ENCODE assay signal across 12 mouse cellular contexts in the genomic region with DNA sequence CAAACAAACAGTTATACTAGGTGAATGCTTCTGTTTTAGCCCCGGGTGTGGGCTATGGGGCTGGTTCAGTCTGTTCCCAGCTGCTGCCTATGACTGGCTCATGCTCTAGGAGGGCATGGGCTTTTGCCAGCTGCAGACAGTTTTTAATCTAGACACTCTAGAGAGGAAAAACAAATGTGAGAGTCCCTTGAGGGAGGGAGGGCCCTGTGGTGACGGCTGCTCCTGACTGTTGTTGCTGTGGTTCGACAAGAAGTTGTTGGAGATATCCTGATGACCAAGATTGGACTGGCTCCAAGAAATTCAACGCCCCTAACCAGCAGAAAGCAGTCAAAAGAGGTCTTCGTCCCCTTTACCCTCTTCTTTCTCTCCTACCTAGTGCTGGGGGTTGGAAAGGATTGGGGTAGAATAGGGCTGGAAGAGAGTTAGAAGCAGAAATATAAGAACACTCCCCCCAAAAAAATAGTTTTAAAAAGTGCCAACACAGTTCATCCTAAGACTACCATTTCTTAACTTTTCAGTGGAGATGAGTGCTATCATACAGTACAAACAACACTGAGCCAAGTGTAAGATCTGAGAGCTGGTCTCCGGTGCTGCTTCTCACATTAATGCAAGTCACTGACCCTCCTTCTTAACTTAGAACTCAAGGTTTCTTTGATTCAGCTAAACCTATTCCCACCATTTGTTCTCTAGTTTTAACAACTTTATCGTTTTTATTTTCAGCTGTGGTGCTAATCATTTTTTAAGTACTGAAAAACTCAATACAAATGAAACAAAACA. TPM values are rescaled to one million over a fixed set of nuclear protein-coding genes. Genes with fewer than 3 reads are reported as not detected.
DNase-seq lines count a peak whose midpoint lies in the region; ATAC-seq lines count a peak whose summit lies in the region.
"Had no signal": no experiment of that assay in that cellular context is flagged by ENCODE, and none has a peak within 500 bp of the region (broad histone marks: within the 10 kb centered on the region; RNA-seq: fewer than 3 reads in every experiment).

No protein-coding gene starts in this region.

- intact Hi-C loops in left cerebral cortex, postnatal 4 days (cut with DNase I), result no loop called here
- intact Hi-C loops in left cerebral cortex, postnatal 36 days (cut with DNase I), result no loop called here

- ATAC-seq in granulocyte monocyte progenitor cell, adult 5-6 weeks (replicated peaks; ENCODE audit: poor library complexity, severe bottlenecking), result no peak
- ATAC-seq: forebrain, embryonic 15.5 days; intestine, postnatal 0 days had no signal

- DNase-seq in left cerebral cortex, postnatal 4 days, result peak; percentile 14
- no peak for DNase-seq in left cerebral cortex, postnatal 36 days (ENCODE audit: low spot score in 2 of 2)
- peak; percentile 35 to 45 for DNase-seq in heart, adult 9 months (ENCODE audit: low spot score in 2 of 2)
- peak; percentile 56 for DNase-seq in heart, postnatal 4 days
- peak; percentile 7 for DNase-seq in skeletal muscle tissue, adult 2 months (ENCODE audit: low read depth, low spot score)
- DNase-seq in retina, embryonic 14.5 days (ENCODE audit: low spot score), result no peak
- no peak for DNase-seq in kidney, postnatal 4 days
- DNase-seq: adrenal gland, adult 8-10 months; cerebellum, adult 9-10 months had no signal

RNA-seq across cellular contexts. Expression of a gene that starts 25.6 kb away (rescaled TPM):
- total RNA-seq in left cerebral cortex, postnatal 4 days (2021), result 10 to 100 TPM; 27.6 to 29.4 TPM
- total RNA-seq in left cerebral cortex, postnatal 36 days (2021), result 10 to 100 TPM; 11.3 to 22.7 TPM
- total RNA-seq in heart, postnatal 4 days (2021), result 10 to 100 TPM; 15.0 to 18.4 TPM
- 20.4 and 31.4 TPM in 2 replicates for total RNA-seq in granulocyte monocyte progenitor cell, adult 5-6 weeks (2014; fragmentation: Nextera tagmentation)
- total RNA-seq in granulocyte monocyte progenitor cell, adult 5-6 weeks (2017), result 12.7 and 20.3 TPM in 2 replicates

Comparison
In these comparisons a context has a peak if more than half of its experiments do, and no peak if none do; other contexts are left out.
1. DNase-seq: peak in left cerebral cortex, postnatal 4 days (single experiment), heart, adult 9 months (2 of 2), heart, postnatal 4 days (single experiment) and skeletal muscle tissue, adult 2 months (single experiment); none in left cerebral cortex, postnatal 36 days (0 of 2), retina, embryonic 14.5 days (single experiment) and kidney, postnatal 4 days (0 of 2).